Mouse (Mus musculus) embryonic facial prominence, embryonic 10.5 days (tissue): ENCODE results near the gene Nfatc2. TPM values are rescaled to one million over a fixed set of nuclear protein-coding genes. Genes with fewer than 3 reads are reported as not detected.

ENCODE experiments used
- DNase-seq: peaks from one replicate; pipeline ENCODE4 v3.0.0-alpha.2; 2017; ENCODE audit warnings: low spot score
- H3K27ac ChIP-seq: fragments of 300-500 bp; sonication (generic); replicated peaks from 2 replicates; pipeline ENCODE4 v1.5.1; 2016; ENCODE audit warnings: mild to moderate bottlenecking
- H3K27me3 ChIP-seq: fragments of 300-500 bp; sonication (generic); replicated peaks from 2 replicates; pipeline ENCODE4 v1.6.1; 2016; ENCODE audit warnings: low read depth, mild to moderate bottlenecking; ENCODE audit not compliant: poor library complexity, severe bottlenecking
- H3K36me3 ChIP-seq: fragments of 300-500 bp; sonication (generic); replicated peaks from 2 replicates; pipeline ENCODE4 v1.6.1; 2016; ENCODE audit warnings: mild to moderate bottlenecking, moderate library complexity
- H3K4me1 ChIP-seq: fragments of 300-500 bp; sonication (generic); 2 replicates; pipeline ENCODE4 v1.6.1; 2016
- H3K4me3 ChIP-seq: fragments of 300-500 bp; sonication (generic); 2 replicates; pipeline ENCODE4 v1.5.1; 2016; ENCODE audit warnings: mild to moderate bottlenecking, moderate library complexity
- H3K9me3 ChIP-seq: fragments of 300-500 bp; sonication (generic); 2 replicates; pipeline ENCODE4 v1.6.1; 2016; ENCODE audit warnings: mild to moderate bottlenecking
- WGBS: fragments of 180-500 bp; shearing (Covaris S2); methylation state at CpG from one replicate; pipeline ENCODE4 v1.1.7; 2016; 5-methylcytosine and 5-hydroxymethylcytosine counted together
- microRNA-seq: library from miRNA; unstranded; fragments of <30 nt; microRNA quantifications from one replicate; pipeline ENCODE4, GENCODE M21; 2017
- polyA plus RNA-seq: library from polyadenylated mRNA; unstranded; fragments of >200 nt; fragmentation: Nextera tagmentation; extraction: Ambion mirVana; gene quantifications from 2 replicates; pipeline ENCODE4 v1.2.1, GENCODE M21; 2016

Nfatc2 gene
- polyA plus RNA-seq, 1 experiment from 2014 or later, result 0.66 TPM

GRCm38 (mm10) chr2:168434187-168434586, 167.3 kb downstream of the Nfatc2 start:
- DNase-seq, result no peak
- peaks cover 4% of the 10 kb centered on the region; the same call in 1 of the 2 replicates for H3K9me3 ChIP-seq
- no peak overlapping the region for H3K27ac ChIP-seq
- peaks cover 11% of the 10 kb centered on the region for H3K4me1 ChIP-seq
- no peak overlapping the region for H3K4me3 ChIP-seq
- 71% methylated on average over 5 of the region's 5 CpGs for WGBS
- no peaks in the 10 kb centered on the region for H3K27me3 ChIP-seq
- H3K36me3 ChIP-seq, result no peaks in the 10 kb centered on the region

DNA sequence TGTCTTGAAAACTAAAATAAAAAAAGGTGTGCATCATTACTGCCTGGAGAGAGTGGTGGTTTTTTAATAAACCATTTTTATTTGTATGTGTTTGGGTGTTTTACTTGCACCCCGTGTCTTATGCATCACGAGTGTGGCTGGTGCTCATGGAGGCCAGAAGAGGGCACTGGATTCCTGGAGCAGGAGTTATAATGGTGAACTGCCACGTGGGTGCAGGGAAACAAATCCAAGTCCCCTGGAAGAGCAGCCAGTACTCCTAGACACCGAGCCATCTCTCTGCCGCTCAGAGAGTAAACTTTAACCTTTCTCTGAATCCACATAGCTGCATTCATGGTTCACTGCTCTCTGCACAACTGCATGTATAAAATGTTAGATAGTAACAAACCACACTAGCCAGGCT, 168.1 kb downstream of the Nfatc2 start:
- WGBS, result 74% methylated on average over 5 of the region's 5 CpGs
- H3K27me3 ChIP-seq, result no peaks in the 10 kb centered on the region
- H3K27ac ChIP-seq, result no peak overlapping the region
- H3K36me3 ChIP-seq, result no peaks in the 10 kb centered on the region
- no peak for DNase-seq
- H3K4me1 ChIP-seq, result peaks cover 3% of the 10 kb centered on the region
- H3K4me3 ChIP-seq, result no peak overlapping the region
- peaks cover 4% of the 10 kb centered on the region; the same call in 1 of the 2 replicates for H3K9me3 ChIP-seq

DNA sequence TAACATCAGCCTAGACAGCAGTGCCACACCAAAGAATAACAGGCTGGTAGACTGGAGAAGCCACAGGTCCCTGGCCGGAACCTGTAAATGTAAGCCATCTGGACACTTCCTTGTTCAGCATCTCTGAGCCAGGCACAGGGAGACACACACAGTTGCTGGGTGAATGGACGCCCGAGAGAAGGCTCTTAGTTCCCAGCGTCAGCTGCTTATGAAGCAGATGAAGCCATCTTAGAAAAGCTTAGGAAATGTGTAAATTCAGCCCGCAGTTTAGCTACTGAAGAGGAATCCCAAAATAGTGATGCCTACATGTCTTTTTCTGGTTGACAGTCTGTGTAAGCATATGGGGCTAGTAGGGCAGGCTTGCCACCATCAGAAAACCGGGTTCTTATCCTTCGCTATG, 169.1 kb downstream of the Nfatc2 start:
- Histone ChIP-seq H3K9me3 (peaks cover 9% of the 10 kb centered on the region), H3K4me3 (no peak overlapping the region), H3K27me3 (no peaks in the 10 kb centered on the region), H3K27ac (no peak overlapping the region), H3K4me1 (no peaks in the 10 kb centered on the region), H3K36me3 (no peaks in the 10 kb centered on the region)
- 90% methylated on average over 7 of the region's 7 CpGs for WGBS
- DNase-seq, result no peak

- H3K4me3 ChIP-seq, result no peak overlapping the region
- no peak for DNase-seq
- peaks cover 1% of the 10 kb centered on the region; the same call in 1 of the 2 replicates for H3K4me1 ChIP-seq
- peaks cover 12% of the 10 kb centered on the region for H3K9me3 ChIP-seq
- 94% methylated on average over 10 of the region's 10 CpGs for WGBS
- H3K27ac ChIP-seq, result no peak overlapping the region
- no peaks in the 10 kb centered on the region for H3K36me3 ChIP-seq
- H3K27me3 ChIP-seq, result peaks cover 1% of the 10 kb centered on the region; the same call in 1 of the 2 replicates
Observed at GRCm38 (mm10) chr2:168429598-168429997, 171.9 kb downstream of the Nfatc2 start.

DNA sequence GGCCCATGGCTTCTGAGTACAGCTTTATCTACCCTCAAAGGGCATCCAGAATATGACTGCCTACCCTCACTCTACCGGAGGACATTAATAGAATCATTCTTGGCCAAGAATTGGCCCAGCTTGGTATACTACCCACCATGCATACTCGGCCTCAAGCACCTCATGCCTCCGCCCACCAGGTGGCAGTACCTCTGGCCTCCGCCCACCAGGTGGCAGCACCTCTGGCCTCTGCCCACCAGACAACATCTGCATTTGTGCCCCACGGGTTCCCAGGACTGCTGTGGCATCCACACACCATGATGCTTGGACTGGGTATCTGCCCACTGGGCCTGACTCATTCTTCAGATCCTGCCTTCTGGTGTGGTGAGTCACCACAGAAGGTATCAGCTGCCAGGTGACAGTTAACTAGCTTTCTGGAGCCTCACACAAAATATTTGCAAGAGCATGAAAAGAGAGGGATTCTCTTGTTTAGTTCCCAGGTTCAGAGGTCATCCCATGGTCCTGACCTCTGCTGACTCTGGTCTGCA, 173.0 kb downstream of the Nfatc2 start:
- no peak for DNase-seq
- Histone ChIP-seq H3K27me3 (peaks cover 6% of the 10 kb centered on the region; the same call in 1 of the 2 replicates), H3K27ac (no peak overlapping the region), H3K4me1 (peaks cover 6% of the 10 kb centered on the region; the same call in 1 of the 2 replicates), H3K4me3 (no peak overlapping the region), H3K9me3 (peaks cover 12% of the 10 kb centered on the region), H3K36me3 (no peaks in the 10 kb centered on the region)
- WGBS, result 90% methylated on average over 5 of the region's 5 CpGs

Small RNA genes lying within 50 kb of the gene (microRNA-seq; reads per million reads assigned to microRNA genes)
- not detected for gene Mir7004

Other genes with a start within 250 kb of the Nfatc2 start
- gene Atp9a, start 140.8 kb upstream of the Nfatc2 start, polyA plus RNA-seq, result 9.3 and 9.4 TPM in 2 replicates
- 34.6 and 50.1 TPM in 2 replicates for gene Sall4, start 166.3 kb upstream of the Nfatc2 start, polyA plus RNA-seq